Mouse (Mus musculus): ENCODE results near the gene Itpr1. TPM values are rescaled to one million over a fixed set of nuclear protein-coding genes. Genes with fewer than 3 reads are reported as not detected.

The Itpr1 gene
- polyA plus RNA-seq, 1 experiment from 2014 or later, result 15.0 TPM

DNA sequence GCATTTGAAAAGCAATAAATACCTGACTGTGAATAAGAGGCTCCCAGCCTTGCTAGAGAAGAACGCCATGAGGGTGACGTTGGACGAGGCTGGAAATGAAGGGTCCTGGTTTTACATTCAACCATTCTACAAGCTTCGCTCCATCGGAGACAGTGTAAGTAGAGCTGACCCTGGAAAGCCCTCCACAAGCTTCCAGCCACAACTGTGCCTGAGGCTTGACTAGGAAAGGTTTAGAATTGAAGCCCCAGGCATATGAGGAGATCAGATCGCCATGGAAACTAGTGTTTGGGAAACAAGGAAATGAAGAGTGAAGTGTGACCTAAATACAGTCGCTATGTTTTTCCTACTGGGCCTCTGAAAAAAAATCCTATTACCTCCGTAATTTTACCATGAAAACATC lies 139.1 kb downstream of the Itpr1 start:
- ATAC-seq, result peak; percentile 50; the same call in 1 of the 2 replicates
- no peak overlapping the region for H3K27ac ChIP-seq (ENCODE audit: low read length)
- H3K4me3 ChIP-seq (replicated peaks; ENCODE audit: low read length), result no peak overlapping the region
- H3K4me1 ChIP-seq (replicated peaks; ENCODE audit: control insufficient read depth, insufficient read depth, low read length), result no peaks in the 10 kb centered on the region
- H3K9me3 ChIP-seq (ENCODE audit: control insufficient read depth, low read length), result no peaks in the 10 kb centered on the region
- H3K36me3 ChIP-seq (ENCODE audit: control insufficient read depth, insufficient read depth), result no peaks in the 10 kb centered on the region
- H3K9ac ChIP-seq (replicated peaks; ENCODE audit: low read depth, low read length), result no peak overlapping the region
- H3K27me3 ChIP-seq (replicated peaks; ENCODE audit: control insufficient read depth, insufficient read depth, low read length), result no peaks in the 10 kb centered on the region
- no peak overlapping the region for H3K4me2 ChIP-seq (ENCODE audit: low read length)
- WGBS, result 75% methylated on average over 8 of the region's 8 CpGs

DNA sequence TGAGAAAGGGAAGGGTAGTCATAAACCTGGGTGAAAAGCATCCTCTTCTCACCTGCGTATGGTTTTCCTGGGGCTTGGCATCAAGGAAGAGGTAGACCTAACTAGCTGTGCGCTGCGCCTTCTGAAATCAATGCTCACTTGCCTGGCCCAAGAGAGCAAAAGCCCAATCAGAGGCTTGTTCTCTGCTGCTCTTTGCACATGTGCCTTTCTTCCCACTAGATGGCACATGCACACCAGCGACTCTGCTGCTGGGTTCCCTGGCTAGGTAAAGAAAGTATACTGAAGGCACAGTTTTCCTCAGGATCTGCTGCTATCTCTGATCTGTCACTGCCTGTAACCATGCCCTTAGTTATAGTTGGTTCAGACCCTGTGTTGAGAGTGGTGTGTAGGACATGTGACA lies 154.5 kb downstream of the Itpr1 start:
- H3K27me3 ChIP-seq (replicated peaks; ENCODE audit: control insufficient read depth, insufficient read depth, low read length), result no peaks in the 10 kb centered on the region
- ATAC-seq, result no peak
- no peak overlapping the region for H3K4me3 ChIP-seq (replicated peaks; ENCODE audit: low read length)
- H3K9me3 ChIP-seq (ENCODE audit: control insufficient read depth, low read length), result no peaks in the 10 kb centered on the region
- no peak overlapping the region for H3K9ac ChIP-seq (replicated peaks; ENCODE audit: low read depth, low read length)
- no peaks in the 10 kb centered on the region for H3K4me1 ChIP-seq (replicated peaks; ENCODE audit: control insufficient read depth, insufficient read depth, low read length)
- peaks cover 5% of the 10 kb centered on the region for H3K36me3 ChIP-seq (ENCODE audit: control insufficient read depth, insufficient read depth)
- WGBS, result 79% methylated on average over 4 of the region's 4 CpGs
- no peak overlapping the region for H3K4me2 ChIP-seq (ENCODE audit: low read length)
- H3K27ac ChIP-seq (ENCODE audit: low read length), result no peak overlapping the region

DNA sequence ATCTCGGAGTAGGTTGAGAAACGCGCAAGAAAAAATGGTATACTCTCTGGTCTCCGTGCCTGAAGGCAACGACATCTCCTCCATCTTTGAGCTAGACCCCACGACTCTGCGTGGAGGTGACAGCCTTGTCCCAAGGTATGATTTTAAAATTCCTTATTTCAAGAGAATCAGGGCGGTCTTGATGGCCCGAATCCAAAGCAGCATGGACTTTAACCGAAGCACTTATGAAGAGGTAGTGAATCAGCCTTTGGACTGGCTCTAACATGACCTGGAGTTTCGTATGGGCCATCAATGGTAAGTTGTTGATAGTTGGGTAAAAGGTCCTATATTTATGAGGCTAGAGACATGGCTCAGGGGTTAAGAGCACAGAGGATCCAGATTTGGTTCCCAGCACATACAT lies 156.1 kb downstream of the Itpr1 start:
- no peaks in the 10 kb centered on the region for H3K4me1 ChIP-seq (replicated peaks; ENCODE audit: control insufficient read depth, insufficient read depth, low read length)
- no peak overlapping the region for H3K9ac ChIP-seq (replicated peaks; ENCODE audit: low read depth, low read length)
- no peak overlapping the region for H3K4me2 ChIP-seq (ENCODE audit: low read length)
- no peaks in the 10 kb centered on the region for H3K27me3 ChIP-seq (replicated peaks; ENCODE audit: control insufficient read depth, insufficient read depth, low read length)
- no peaks in the 10 kb centered on the region for H3K9me3 ChIP-seq (ENCODE audit: control insufficient read depth, low read length)
- no peak overlapping the region for H3K27ac ChIP-seq (ENCODE audit: low read length)
- ATAC-seq, result no peak
- H3K36me3 ChIP-seq (ENCODE audit: control insufficient read depth, insufficient read depth), result peaks cover 2% of the 10 kb centered on the region; the same call in 1 of the 2 replicates
- WGBS, result 94% methylated on average over 11 of the region's 11 CpGs
- H3K4me3 ChIP-seq (replicated peaks; ENCODE audit: low read length), result no peak overlapping the region

DNA sequence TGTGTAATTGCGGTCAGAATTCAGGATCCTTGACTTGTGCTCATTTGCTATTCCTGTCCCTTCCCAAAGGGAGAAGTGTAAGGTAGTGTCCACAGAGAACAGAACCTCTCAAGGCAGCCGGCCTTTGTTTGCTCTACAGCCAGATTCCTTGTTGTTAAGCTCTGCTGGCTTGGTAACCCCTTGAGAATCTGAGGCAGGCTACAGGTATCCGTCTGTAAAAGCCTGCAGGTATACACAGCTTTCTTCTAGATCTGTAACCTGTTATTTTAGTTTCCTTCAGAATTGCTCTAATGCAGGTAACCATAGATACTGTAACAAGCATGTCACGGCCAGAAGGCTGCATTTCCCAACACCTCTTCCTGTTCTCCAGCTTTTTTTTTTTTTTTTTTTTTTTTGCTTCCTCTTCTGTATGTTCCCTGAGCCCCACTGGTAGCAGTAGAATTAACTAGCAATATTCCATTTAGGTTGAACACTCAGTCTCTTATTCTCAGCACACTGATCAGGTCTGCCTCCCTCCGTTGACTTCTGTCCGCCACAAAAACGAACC lies 158.5 kb downstream of the Itpr1 start:
- 91% methylated on average over 7 of the region's 7 CpGs for WGBS
- Histone ChIP-seq H3K4me3 (replicated peaks; ENCODE audit: low read length) (no peak overlapping the region), H3K4me2 (ENCODE audit: low read length) (no peak overlapping the region), H3K27ac (ENCODE audit: low read length) (no peak overlapping the region), H3K36me3 (ENCODE audit: control insufficient read depth, insufficient read depth) (no peaks in the 10 kb centered on the region), H3K9me3 (ENCODE audit: control insufficient read depth, low read length) (no peaks in the 10 kb centered on the region), H3K4me1 (replicated peaks; ENCODE audit: control insufficient read depth, insufficient read depth, low read length) (no peaks in the 10 kb centered on the region), H3K27me3 (replicated peaks; ENCODE audit: control insufficient read depth, insufficient read depth, low read length) (no peaks in the 10 kb centered on the region), H3K9ac (replicated peaks; ENCODE audit: low read depth, low read length) (no peak overlapping the region)
- ATAC-seq, result no peak

DNA sequence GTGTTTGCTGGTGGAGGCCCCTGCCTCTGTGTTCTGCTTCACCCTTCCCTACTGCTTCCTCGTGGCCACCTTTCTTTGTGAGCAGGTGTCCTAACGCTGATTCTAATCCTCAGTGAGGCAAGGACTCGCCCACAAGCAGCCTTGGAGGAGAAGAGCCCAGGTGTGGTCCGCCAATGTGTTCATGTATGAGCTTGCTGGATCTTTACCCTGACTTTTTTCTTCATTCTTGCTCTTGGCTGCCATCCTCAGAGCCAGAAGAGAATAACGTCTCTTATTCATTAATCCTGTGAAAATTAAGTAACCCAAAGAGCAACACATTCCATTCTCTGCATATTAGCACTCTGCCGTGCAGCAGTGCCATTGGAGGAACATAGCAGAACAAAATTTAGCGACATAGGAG lies 161.1 kb downstream of the Itpr1 start:
- H3K4me1 ChIP-seq (replicated peaks; ENCODE audit: control insufficient read depth, insufficient read depth, low read length), result no peaks in the 10 kb centered on the region
- H3K9me3 ChIP-seq (ENCODE audit: control insufficient read depth, low read length), result no peaks in the 10 kb centered on the region
- 72% methylated on average over 7 of the region's 7 CpGs for WGBS
- H3K27ac ChIP-seq (ENCODE audit: low read length), result no peak overlapping the region
- no peaks in the 10 kb centered on the region for H3K36me3 ChIP-seq (ENCODE audit: control insufficient read depth, insufficient read depth)
- no peak for ATAC-seq
- H3K9ac ChIP-seq (replicated peaks; ENCODE audit: low read depth, low read length), result no peak overlapping the region
- no peak overlapping the region for H3K4me2 ChIP-seq (ENCODE audit: low read length)
- H3K4me3 ChIP-seq (replicated peaks; ENCODE audit: low read length), result no peak overlapping the region
- H3K27me3 ChIP-seq (replicated peaks; ENCODE audit: control insufficient read depth, insufficient read depth, low read length), result no peaks in the 10 kb centered on the region

DNA sequence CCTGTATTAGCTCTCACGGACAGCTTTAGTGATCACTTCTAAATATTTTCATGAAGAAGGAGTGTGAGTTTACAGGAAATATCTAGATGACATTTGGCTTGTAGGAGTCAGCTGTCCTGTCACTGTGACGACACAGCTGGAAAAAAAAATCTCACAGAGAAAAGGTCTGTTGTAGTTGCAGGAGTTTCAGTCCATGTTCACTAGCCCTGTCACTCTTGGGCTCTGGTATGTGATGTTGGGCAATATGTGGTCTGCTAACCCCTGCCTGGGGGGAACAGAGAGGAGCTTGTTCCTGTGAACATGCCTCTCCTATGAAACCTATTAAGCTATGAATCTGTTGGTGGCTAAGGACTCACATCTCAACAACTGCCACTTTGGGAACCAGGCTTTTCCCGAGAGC lies 166.1 kb downstream of the Itpr1 start:
- H3K36me3 ChIP-seq (ENCODE audit: control insufficient read depth, insufficient read depth), result peaks cover 12% of the 10 kb centered on the region
- no peak overlapping the region for H3K4me3 ChIP-seq (replicated peaks; ENCODE audit: low read length)
- H3K4me2 ChIP-seq (ENCODE audit: low read length), result no peak overlapping the region
- no peaks in the 10 kb centered on the region for H3K4me1 ChIP-seq (replicated peaks; ENCODE audit: control insufficient read depth, insufficient read depth, low read length)
- no peak overlapping the region for H3K9ac ChIP-seq (replicated peaks; ENCODE audit: low read depth, low read length)
- ATAC-seq, result no peak
- H3K27ac ChIP-seq (ENCODE audit: low read length), result no peak overlapping the region
- no peaks in the 10 kb centered on the region for H3K27me3 ChIP-seq (replicated peaks; ENCODE audit: control insufficient read depth, insufficient read depth, low read length)
- WGBS, result 94% methylated on average over 3 of the region's 3 CpGs
- no peaks in the 10 kb centered on the region for H3K9me3 ChIP-seq (ENCODE audit: control insufficient read depth, low read length)

DNA sequence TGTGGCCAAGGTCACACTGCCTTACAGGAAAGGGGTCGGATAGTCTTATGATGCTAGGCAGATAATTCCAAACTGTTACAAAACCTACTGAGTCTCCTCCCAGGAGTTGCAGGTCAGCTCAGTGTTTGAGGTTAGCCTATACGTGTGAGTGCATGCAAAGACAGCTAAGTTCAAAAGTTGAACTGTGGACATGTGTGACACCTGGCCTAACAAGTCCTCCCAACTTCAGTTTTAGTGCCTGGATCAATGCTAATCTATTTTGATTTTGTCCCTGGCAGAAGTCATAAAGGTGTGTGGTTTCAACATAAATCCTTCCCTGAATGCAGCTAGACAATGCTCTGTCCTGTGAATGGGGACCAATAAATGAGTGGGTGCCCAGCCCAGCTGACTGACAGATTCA lies 167.3 kb downstream of the Itpr1 start:
- H3K27me3 ChIP-seq (replicated peaks; ENCODE audit: control insufficient read depth, insufficient read depth, low read length), result no peaks in the 10 kb centered on the region
- WGBS, result 84% methylated on average over 2 of the region's 2 CpGs
- ATAC-seq, result no peak

DNA sequence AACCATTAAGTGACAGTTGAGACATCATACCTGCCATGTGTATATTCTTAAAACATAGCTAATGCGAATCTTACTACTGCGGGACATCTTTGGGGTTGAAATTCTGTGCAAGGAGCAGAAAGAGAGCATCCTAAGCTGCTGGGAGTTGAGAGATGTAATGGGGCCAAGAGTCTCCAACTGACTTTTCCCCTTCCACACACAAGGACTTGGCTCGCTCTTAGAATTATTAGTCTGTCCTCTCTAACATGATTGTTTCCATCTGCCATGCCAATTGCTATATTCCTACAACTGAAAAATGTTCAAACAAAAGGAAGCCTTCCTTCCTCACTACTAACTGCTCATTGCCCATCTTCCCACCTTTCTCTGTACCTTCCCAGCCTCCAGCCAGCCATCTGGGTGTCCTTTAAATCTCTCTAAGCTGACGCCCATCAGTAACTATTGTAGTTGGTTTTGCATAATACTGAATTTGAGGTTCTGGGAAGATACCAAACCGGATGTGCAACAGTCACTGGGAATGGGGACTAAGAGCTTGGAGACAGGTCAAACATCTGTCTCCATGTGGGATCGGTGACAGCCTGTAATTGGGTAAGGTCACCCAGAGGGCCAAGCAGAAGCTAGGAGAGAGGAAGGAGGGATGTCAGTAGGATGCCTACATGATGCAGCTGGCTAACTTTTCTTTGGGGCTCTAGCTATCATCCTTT lies 177.9 kb downstream of the Itpr1 start:
- Histone ChIP-seq H3K4me3 (replicated peaks; ENCODE audit: low read length) (no peak overlapping the region), H3K27me3 (replicated peaks; ENCODE audit: control insufficient read depth, insufficient read depth, low read length) (no peaks in the 10 kb centered on the region), H3K9me3 (ENCODE audit: control insufficient read depth, low read length) (no peaks in the 10 kb centered on the region), H3K9ac (replicated peaks; ENCODE audit: low read depth, low read length) (no peak overlapping the region), H3K4me1 (replicated peaks; ENCODE audit: control insufficient read depth, insufficient read depth, low read length) (no peaks in the 10 kb centered on the region), H3K27ac (ENCODE audit: low read length) (no peak overlapping the region), H3K36me3 (ENCODE audit: control insufficient read depth, insufficient read depth) (0 out of 2 replicates have a peak, but pooled peaks cover 3% of the 10 kb centered on the region), H3K4me2 (ENCODE audit: low read length) (no peak overlapping the region)
- ATAC-seq, result no peak
- WGBS, result 94% methylated on average over 6 of the region's 6 CpGs

More for the DNA sequence above, 167.3 kb downstream of the Itpr1 start:
- no peak overlapping the region for H3K9ac ChIP-seq (replicated peaks; ENCODE audit: low read depth, low read length)
- peaks cover 14% of the 10 kb centered on the region for H3K36me3 ChIP-seq (ENCODE audit: control insufficient read depth, insufficient read depth)
- H3K9me3 ChIP-seq (ENCODE audit: control insufficient read depth, low read length), result no peaks in the 10 kb centered on the region
- no peak overlapping the region for H3K4me2 ChIP-seq (ENCODE audit: low read length)
- H3K27ac ChIP-seq (ENCODE audit: low read length), result no peak overlapping the region
- H3K4me3 ChIP-seq (replicated peaks; ENCODE audit: low read length), result no peak overlapping the region
- no peaks in the 10 kb centered on the region for H3K4me1 ChIP-seq (replicated peaks; ENCODE audit: control insufficient read depth, insufficient read depth, low read length)

DNA sequence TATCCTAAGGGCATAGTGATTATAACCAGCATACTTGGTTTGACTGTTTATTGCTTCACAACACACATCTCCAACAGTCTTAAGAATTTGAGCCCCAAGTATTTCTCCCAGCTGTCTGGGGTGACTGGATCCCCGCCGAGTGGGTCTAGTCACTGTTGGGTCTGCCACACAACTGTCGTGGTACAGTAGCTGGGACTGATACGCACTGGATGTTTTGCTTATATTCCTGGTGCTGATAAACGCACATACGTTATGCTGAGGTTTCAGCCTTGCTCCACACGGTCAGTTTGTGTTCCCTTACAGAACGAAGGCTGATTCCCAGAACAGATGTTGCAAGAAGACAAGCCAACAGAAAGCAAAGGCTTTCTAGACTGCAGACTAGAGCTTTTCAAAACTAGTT lies 180.2 kb downstream of the Itpr1 start:
- Histone ChIP-seq H3K36me3 (ENCODE audit: control insufficient read depth, insufficient read depth) (0 out of 2 replicates have a peak, but pooled peaks cover 3% of the 10 kb centered on the region), H3K4me1 (replicated peaks; ENCODE audit: control insufficient read depth, insufficient read depth, low read length) (no peaks in the 10 kb centered on the region), H3K27ac (ENCODE audit: low read length) (no peak overlapping the region), H3K9me3 (ENCODE audit: control insufficient read depth, low read length) (no peaks in the 10 kb centered on the region), H3K4me2 (ENCODE audit: low read length) (no peak overlapping the region), H3K4me3 (replicated peaks; ENCODE audit: low read length) (no peak overlapping the region), H3K27me3 (replicated peaks; ENCODE audit: control insufficient read depth, insufficient read depth, low read length) (no peaks in the 10 kb centered on the region), H3K9ac (replicated peaks; ENCODE audit: low read depth, low read length) (no peak overlapping the region)
- 93% methylated on average over 8 of the region's 8 CpGs for WGBS
- no peak for ATAC-seq
